Mouse (Mus musculus): ENCODE results near the gene Wdr4.
"Not testable (repeated sequence)": the region's sequence is repeated elsewhere in the genome, so short reads cannot be mapped to it uniquely, and the experiment has no call there.

The Wdr4 gene

DNA sequence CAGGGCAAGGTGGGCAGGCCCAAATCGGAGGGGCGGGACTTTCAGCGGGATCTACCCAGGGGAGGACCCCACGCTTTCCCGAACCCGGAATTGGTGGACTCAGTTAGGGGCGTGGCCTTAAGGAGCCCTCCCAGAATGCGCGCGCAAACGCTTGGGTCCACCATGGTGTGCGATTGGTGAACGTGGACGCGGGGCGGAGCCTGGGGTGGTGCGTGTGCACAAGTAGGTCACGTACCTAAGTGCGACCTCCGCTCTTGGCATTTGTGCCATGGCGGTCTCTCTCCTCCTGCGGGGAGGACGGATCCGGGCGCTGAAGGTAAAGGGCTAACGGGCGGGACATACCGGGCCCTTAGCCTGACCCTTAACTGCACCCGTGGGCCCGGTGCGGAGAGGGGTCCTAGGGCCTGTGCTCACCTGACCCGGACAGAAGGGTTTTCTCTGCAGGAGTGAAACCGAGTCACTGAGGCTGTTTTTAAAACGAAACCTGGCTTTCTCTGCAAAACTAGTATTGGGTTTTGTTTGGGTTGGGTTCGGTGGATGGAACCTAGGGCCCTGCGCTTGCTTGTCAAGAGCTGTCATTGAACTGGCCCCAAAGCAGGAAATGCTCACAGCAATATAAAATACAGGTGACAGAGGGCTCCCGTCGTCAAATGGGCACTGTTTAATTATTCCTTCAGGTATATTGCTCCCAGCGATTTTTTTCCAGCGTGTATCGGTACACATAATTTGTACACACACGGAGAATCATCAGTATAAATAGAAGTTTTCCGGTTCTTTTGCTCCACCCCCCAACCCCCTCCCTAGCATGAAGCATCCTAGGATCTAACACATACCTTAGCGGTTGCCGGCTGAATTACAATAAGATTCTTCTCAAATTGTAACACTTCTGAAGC, at the start of gene Wdr4, which contains the start of gene Ndufv3:
Gene Wdr4 (minus strand): TSS at position 35 of the 893 bp plus-strand sequence.
Gene Ndufv3 (plus strand): TSS at position 170 of the 893 bp plus-strand sequence.
- DNase-seq (ENCODE audit: low spot score in 2 of 2): peak; percentile 100

DNA sequence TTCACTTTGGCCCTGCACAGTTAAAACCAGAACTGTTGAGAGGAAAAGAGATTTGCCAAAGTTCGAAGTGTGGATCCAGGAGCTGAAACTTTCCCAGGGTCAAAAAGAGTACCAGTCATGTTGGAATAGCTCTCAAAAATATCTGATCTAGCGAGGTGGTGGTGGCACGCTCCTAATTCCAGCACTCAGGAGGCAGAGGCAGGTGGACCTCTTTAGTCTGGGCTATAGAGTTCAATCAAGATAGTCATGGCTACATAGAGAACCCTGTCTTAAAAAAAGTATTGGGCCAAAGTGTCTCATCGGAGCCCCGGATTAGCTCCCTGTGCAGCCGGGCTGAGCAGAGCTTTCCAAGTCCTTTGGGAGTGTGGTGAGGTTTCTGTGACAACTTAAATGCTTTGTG, 46.5 kb upstream of the Wdr4 start:
- DNase-seq (ENCODE audit: low spot score in 2 of 2): no peak

DNA sequence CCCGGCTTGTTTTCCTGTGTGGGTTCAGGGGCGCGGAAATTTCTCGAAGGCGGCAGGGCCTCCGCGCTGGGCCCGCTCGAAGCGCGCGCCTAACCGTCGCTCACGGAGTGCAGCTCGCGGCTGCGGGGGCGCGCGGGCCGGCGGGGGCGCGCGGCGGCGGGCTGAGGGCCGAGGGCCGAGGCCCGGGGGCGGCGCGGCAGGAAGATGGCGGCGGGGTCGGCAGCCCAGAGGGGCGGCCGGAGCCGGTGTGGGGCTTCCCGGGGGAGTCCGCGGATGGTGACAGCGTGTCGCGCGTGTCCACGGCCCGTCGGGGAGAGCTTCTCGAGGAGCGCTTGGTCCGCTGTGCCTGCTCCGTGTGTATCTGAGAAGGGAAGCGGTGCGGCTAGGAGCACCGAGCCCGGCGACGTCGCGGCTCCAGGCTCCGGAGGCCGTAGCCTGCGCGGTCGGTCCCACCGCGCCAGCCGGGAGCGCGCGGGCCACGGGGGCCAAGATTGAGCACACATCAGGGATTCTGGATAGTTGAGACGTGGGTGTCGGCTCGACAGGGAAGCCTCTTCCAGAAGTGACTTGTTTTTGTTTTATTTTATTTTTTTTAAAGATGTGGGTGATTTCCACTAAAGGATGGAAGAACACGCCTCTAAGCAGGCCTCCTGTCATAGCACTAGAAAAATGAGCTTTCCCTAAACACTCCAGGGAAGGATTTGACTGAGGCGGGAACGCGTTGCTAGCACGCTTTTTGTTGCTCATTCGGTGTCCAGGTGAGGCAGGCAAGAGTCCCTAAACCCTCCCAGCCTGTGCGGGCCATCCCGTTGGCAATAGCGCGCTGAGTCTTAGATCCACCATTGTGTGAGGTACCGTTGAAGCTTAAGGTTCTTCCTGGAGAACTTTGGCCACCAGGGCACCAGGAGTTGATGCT, 45.6 kb upstream of the Wdr4 start:
- peak; percentile 59 to 66 for DNase-seq (ENCODE audit: low spot score in 2 of 2)

DNA sequence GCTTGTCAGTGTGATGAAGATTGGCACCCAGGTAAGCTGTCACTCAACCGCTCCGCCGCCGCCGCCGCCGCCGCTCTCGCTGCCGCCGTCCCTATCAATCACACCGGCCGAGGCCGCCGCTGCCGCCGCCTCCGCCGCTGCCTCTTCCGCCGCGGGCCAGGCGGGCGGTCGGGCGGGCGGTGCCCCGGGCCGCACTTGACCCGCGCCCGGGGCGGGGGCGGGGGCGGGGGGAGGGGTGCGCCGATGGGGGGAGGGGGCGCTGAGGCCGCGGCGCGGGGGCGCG, 45.0 kb upstream of the Wdr4 start:
- no peak for DNase-seq (ENCODE audit: low spot score in 2 of 2)

DNA sequence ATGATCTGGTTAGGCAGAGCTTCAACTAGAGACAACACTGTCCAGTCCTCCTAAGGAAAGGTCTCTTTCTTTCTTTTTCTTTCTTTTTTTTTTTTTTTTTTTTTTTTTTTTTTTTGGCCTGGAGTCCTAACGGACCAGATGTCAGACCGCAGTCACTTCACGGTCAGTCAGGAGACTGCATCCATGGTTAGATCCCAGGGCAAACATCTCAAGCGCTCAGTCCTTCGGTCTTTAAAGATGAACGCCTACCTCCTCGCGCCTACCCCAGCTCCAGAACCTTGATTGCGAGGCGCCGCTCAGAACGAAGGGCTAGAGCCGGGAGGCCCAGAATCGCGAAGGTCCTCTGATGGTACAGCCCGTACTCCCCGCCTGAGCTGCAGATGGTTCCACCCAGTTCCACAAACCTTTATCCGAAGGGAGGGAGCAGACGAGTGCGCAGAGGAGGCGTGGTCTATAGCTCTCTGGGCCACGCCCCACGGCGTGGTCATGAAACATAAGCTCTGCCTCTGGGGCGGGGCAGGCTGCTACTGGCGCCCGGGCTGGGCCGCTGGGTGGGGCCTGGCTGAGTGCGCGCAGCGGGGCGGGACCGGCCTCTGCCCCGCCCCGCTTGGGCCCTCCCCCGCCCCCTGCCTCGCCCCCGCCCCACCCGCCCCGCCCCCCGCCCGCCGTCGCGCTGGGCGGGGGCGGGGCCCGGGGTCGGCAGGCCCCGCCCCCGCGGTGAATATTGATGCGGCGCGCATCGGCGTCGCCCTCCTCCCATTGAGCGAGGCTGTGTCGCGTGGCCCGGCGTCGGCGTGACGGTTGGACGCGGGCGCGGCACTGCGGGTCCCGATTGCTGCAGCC, 44.5 kb upstream of the Wdr4 start, which contains the start of gene Pknox1:
Gene Pknox1 (plus strand): TSS at position 720 of the 843 bp plus-strand sequence.
- peak; percentile 97 to 99 for DNase-seq (ENCODE audit: low spot score in 2 of 2)

DNA sequence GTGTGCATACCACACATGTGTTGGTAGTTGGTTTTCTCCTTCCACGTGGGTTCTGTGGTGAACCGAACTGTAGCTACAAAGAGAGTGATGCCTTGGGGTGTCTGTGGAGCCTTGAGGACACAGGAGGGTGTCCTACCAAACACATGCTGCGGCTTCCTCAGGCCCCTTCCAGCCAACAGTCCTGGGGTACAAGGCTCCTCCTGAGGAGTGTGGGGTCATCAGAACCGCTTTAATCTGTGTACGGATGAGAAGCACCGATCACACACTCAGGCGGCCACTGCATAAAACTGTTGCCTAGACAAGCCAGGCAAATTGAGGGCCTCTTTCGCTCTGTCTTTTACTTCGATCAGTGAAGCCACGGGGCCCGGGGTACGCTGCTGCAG, 43.8 kb upstream of the Wdr4 start:
- DNase-seq (ENCODE audit: low spot score in 2 of 2): peak; percentile 33 to 52

DNA sequence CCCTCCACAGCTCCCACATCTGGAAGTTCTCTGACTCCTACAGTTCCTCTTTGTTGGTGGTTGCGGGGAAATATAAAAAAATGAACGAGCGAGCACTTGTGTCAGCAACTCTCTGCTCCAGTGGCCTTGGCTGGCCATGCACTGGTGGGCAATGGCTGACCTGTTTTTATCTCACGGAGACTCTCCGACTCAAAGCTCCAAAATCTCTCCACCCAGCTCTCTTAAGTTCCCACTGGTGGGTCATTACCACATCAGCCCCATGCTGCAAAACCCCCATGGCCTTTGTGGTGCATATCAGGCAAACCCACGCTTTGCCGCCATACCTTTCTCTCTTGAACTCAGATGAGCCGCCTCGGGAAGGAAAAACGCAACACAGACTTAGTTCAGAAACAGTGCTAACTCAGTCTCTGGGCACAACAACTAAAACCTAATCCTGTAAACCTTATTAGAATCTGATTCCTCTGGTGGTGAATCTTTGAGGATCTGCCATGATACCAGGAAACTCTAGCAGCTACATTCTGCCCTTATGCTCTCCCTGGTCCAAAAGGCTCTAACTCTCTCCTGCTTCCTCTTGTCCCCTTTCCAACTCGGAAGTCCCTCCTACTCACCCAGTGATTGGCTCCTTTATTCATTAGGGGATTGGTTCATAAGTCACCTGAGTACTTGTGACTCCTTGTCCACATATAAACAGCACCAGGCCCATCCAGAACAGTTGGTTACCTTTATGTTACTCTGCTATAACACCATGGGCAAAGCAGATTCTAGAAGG, 39.4 kb upstream of the Wdr4 start:
- peak in 1 of 2 experiments; percentile 44 for DNase-seq (ENCODE audit: low spot score in 2 of 2)

DNA sequence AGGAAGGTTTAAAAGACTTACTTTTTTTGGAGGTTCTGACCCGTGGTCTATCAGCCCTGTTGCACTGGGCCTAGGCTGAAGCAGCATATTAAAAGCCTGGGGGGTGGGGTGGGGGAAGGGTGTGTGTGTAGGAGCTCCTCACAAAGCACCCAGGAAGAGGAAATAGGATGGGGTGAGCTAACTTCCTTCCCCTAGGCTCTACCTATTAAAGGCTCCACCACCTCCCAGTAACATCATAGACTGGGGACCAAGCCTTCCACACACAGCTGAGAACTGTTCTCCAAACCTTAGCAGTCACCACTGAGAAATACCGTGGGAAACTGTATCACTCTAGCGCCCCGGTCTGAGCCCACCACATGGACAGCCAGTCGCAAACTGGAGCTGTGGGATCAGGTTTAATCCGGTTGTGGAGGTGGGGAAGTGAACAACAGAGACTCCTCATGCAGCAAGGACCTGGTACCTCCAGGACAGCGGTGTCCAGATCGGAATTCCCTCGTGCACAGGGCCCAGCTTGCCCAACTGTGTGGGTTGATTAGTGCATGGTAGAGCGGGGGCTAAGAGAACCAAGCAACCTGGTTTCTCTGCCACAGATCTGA, 38.3 kb upstream of the Wdr4 start:
- no peak for DNase-seq (ENCODE audit: low spot score in 2 of 2)

DNA sequence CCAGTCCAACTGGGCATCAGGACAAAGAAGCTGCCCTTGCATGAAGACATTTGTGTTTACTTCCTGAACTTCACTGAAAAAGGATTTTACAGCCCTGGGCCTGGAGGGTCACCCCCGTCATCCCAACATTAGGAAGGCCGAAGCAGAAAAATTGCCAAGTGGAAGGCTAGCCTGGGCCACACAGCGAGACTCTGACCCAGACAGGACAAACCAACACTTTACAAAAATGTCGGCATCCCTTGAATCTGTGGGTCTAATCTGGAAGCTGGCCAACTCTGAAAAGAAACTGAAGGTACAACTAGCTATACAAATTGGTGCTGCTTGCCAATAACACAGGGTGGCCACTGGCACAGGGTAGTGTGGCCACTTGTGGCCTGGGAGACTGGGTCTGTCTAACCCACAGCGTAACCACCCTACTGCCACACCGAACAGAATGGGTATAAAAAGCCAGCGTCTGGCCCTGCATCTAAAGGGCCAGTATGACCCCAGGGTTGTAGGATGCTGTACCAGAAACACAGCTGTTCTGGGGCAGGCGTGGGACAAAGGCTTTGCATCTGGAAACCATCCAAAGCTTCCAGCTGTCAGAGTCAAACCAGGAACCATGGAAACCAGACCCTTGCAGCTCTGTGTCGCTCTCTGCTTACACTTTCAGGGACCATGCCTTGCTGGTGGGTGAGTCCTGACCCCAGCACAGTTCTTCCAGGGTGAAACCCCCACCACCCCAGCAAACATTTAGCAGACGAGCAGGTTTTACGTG, 37.5 kb upstream of the Wdr4 start:
- DNase-seq (ENCODE audit: low spot score in 2 of 2): peak; percentile 68 to 71

DNA sequence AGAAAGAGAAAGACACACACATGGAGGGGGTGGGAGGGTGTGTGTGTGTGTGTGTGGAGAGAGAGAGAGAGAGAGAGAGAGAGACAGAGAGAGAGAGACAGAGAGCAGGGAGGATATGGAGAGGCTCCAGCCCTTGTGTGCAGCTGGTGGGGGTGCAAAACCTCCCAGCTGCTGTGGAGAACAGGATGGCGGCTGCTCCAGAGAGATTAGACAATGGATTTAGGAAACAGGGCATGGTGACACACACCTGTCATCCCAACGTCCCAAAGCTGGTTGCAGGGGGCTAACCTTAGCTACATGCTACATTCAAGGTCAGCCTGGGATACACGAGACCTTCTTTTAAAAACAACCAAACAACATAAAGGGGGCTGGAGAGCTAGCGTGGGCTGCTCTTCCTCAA, 36.5 kb upstream of the Wdr4 start:
- no peak for DNase-seq (ENCODE audit: low spot score in 2 of 2)

DNA sequence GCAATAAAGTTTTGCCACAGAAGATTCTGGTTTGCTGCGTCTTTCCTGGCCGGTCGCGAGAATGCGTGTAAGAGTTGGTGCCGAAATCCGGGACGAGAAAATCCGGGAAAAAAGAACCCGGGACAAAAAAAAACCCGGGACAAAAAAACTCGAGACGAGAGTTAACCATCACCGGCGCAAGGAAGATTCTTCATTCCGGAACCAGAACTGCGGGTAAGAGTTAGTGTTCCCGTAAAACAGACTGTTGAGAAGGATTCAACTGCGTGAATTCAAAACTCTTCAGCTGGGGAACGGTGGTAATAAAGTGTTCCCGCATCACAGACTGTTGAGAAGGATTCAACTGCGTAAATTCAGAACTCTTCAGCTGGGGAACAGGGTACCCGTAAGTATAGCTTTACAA, 32.8 kb upstream of the Wdr4 start:
- not testable (repeated sequence) for DNase-seq (ENCODE audit: low spot score in 2 of 2)

DNA sequence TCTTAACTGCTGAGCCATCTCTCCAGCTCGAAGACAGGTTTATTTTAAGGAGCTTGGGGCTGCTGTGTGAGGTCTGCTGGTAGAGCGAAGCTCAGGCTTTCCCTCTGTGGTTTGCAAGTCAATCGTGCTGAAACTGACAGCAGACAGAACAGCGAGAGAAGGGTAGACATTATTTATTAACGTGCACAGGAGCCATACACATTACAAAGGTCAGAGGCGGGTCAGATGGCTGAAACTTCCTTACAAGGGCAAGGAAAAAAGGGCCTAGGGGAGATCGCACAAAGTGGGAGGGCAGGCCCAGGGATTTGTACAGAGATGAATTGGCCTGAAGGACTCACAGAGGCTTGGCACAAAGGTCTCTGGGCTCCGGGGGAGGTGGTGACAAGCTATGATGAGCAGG, 29.6 kb upstream of the Wdr4 start:
- no peak for DNase-seq (ENCODE audit: low spot score in 2 of 2)

DNA sequence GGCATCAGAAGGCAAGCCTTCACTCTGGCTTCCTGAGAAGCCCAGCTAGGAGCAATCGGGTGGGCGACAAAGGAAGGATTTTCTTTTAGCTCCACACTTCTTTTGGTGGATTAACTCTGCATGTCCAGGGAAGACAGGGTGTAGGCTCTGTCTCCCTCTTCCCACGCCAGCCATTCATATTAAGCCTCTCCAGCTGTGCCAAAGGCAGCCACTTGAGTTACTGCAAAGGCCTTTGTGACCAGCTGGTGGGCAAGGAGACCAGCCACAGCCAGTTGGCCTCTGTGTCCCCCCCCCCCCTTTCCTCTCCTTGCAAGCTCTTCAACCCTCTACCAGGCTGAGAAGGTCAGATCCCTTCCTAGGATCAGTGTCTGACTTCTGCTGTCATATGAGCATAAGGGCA, 28.2 kb upstream of the Wdr4 start:
- DNase-seq (ENCODE audit: low spot score in 2 of 2): no peak

DNA sequence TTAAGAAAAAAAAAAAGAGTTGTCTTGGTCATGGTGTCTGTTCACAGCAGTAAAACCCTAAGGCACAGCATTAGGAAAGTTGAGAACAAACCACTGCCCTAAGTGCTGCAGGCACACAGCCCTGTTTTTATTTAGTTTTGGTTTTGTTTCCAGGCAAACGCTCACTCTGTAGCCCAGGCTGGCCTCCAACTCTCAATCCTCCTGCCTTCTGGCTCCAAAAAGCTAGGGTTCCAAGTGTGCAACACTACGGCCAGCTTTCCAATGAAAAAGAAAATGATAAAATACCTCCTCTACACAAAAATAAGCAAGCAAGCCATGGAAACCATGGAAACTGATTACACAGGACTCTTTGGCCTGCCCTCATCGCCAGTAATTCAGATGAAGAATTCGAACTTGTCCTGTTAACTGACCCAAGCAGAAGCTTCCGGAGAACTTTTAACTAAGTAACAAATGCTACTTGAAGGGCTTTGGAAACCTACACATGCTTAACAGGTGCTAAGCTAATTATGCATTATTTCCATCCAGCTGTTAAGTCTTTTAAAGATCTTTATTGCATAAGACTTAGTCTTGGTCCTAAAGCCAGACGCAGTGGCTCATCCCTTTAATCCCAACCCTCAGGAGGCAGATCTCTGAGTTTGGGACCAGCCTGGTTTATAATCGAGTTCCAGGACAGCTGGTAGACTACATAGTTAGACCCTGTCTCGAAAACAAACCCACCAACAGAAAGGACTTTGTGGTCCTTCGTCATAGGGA, 26.8 kb upstream of the Wdr4 start:
- DNase-seq (ENCODE audit: low spot score in 2 of 2): peak; percentile 35 to 65

DNA sequence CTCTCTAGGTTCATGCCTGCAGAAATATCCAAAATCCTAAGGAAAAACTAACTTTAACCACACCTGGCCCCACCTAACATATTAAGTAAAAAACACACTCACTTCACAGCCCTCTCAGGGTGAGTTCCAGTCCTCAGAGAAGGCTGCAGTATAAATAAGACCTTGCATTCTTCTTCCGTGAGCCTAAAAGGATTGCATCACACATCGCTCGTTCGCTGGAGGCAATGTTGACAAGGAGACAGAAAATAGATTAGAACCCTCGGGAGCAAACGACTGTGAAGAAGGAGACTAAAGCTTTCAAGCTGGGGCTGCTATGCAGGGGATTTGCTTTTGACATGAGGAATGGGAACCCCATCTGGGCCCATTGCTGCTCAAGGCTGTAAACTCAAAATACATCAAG, 23.8 kb upstream of the Wdr4 start:
- DNase-seq (ENCODE audit: low spot score in 2 of 2): no peak

DNA sequence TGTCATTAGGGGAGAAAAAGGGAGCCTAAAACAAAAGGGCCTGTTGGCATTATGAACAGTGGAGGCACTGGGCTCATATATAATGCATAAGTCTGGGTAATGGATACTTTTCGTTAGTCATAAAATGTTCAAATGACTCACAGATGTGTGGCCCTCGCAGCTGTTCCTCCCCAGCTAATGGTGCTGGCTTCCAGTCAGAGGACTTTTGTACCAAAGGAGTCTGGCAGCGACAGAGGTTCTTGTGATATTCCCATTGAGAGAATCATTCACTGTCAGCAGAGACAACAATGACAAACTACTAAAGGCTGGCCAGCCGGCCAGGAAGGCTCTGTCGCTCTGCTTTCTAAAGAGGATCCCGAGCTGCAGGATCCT, 21.7 kb upstream of the Wdr4 start:
- DNase-seq (ENCODE audit: low spot score in 2 of 2): peak in 1 of 2 experiments; percentile 27

DNA sequence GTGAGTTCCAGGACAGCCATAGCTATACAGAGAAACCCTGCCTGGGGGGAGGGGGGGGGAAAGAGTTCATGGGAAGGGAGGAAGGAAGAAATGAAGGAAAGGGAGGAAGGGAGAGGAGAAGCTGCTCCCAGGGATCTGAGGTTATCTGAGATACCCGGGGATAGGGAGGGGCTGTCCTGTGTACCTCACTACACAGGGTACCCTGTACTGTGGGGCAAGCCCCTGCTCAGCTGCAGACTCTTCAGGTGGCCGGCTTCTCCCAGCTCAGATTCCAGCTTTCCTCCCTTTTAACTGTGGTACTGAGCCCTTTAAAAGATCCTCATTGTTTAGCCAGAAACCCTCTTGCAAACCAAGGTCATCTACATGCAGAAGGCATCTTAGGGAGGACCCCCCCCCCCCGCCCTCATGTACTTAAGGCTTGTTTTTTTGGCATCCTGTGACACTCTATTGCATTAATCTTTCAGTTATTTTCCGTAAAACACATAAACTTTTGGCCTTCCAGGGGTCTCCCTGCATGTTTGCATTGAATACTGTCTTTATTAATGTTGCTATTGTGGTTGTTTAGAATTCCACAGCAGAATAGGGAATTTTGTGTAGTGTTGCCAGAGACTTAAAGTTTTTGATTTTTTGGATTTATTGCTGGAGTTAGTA, 21.2 kb upstream of the Wdr4 start:
- no peak for DNase-seq (ENCODE audit: low spot score in 2 of 2)

DNA sequence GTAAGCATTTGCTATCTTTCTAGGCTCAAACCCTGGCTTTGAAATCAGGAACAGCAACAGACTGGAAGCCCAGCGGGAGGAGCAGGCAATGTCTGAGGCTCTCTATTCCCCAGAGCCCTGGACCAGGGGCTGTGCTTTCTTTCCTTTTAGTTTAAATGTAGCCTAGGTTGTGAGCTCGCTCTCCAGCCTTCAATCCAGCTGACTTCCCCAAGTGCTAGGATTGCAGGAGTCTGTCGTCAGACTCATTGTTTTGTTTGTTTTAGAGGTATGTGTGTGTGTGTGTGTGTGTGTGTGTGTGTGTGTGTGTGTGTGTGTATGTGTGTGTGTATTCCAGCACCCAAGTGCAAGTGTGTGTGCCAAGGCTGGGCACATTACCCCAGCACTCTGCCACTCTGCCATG, 20.3 kb upstream of the Wdr4 start:
- DNase-seq (ENCODE audit: low spot score in 2 of 2): no peak
